Mouse (Mus musculus): ENCODE results near the gene Ltbp3.

Gene Ltbp3

DNA sequence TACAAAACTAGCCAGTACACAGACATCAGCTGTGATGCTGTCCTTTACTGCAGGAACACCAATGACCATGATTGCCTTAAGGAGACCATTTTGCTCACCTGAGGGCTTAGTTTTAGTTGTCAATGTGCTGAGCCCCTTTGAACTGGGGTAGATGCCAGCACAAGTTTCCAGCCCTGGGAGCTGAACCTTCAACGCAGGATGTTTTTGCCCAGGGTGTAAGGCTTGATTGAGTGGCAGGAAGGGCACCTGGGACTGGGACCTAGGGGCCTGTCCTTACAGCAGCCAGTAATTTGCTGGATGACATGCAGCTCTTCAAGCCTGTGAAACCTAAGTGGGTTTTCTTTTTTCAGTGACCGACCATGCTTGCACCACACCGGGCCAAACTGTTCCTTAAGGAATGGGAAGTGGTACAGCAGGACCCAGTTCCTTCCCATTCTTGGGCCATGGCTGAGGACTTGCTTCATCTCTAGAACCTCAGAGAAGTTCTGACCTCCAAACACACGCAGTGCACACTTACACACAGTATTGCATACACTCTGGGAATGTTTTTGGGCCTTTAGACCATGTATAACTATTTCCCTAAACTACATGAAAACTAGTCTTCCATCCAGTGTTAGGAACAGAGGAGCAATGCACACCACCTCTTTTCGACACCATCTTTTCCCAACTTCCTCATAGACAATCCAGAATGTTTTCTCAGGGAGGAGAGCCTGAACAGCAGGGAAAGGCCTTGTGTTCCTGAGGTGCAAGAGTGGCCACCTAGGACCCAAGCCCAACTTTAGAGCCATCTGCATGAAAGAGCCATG is 54.3 kb downstream of the Ltbp3 start:
- no peak for DNase-seq

DNA sequence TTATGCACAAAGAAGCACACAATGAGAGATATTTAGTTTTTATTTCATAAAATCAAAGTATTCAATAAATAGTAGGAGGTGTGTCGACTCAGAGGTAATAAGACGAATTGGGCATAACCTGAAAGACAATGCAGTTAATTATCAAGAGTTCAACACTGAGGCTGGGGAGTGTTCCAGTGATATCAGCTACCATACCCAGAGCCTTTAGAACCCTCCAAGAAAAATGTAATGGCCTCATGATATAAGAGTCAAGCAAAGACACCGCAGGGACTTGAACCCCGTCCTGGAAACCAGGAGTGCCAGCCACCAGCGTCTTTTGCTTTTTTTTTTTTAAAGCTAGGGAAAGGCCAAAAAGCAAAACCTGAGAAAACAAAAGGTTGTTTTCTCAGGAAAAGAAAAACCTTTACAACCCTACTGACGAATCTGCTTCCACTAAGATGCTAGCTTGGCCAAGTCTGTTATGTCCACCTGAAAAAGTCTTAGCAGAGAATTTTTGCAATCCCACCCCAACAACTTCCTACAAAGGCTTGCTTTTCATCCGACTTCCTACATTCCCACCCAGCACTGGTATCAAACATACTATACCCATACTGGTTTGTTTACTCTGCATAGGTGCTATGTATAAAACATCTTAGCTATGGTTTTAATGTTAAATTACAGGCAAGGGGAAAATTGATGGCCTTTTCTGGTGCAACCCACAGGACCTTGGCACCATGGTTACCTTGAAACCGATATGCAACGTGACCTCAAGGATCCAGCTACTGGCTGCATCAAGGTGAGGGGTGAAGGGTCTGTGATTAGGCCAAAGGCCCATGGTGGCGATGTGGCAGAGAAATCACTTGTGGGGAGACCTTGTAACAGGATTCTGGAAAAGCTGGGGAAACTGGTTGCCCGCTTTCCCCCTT is 55.2 kb downstream of the Ltbp3 start:
- no peak for DNase-seq

DNA sequence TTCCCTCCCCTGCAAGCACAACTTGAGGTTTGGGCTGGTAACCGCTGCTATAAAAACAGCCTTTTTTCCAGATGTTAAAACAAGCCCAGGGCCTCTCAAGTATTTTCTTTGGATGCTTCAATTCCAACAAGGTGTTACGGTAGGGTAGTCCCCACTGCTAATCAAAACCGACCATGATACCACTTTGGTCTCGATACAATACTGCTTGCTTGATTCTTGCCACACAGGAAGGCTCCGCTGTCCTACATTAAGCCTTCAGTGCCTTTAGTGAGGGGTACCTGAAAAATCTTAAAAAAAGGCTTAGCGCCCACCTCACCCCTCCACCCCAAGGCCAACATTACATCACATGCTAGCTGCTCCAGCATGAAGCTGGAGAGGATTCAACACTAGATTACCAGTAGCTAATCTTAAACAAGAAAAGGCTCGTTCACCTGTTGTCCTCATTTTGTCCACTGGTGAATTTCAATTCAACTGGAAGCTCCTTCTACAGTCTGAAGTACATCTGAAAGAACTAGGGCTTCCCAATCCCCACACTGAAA is 55.9 kb downstream of the Ltbp3 start:
- DNase-seq = no peak

DNA sequence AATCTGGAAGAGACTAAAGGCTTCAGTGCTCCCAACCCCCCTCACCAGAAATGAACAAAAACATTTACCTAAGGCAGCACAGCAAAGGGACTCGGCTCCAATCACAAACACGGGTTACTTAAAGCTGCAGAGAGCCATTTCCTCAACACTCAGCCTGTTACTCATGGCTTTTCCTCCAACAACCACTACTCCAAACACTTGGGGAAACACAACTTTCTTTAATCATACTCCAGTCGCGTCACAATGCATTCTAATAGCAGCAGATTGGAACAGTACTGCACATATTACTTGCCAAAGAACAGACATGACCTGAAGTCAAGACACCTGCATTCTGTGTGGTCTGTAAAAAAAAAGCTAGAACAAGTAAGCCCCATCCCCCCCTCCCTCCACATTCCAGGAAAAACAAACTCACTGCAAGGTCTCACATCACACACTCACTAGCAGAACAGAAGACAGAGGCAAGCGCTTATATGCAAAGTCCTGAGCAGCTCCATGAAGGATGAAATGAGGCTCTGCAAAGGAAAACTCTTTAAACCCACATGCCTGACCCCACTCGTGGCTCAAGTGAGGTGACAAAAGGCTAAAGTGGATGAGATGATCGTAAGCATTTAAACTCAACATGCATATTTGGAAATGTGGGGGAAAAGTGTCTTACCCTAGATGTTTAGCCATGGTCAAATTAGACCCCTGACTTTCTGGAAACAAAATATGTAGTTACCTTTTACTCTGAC is 56.8 kb downstream of the Ltbp3 start:
- no peak for DNase-seq

DNA sequence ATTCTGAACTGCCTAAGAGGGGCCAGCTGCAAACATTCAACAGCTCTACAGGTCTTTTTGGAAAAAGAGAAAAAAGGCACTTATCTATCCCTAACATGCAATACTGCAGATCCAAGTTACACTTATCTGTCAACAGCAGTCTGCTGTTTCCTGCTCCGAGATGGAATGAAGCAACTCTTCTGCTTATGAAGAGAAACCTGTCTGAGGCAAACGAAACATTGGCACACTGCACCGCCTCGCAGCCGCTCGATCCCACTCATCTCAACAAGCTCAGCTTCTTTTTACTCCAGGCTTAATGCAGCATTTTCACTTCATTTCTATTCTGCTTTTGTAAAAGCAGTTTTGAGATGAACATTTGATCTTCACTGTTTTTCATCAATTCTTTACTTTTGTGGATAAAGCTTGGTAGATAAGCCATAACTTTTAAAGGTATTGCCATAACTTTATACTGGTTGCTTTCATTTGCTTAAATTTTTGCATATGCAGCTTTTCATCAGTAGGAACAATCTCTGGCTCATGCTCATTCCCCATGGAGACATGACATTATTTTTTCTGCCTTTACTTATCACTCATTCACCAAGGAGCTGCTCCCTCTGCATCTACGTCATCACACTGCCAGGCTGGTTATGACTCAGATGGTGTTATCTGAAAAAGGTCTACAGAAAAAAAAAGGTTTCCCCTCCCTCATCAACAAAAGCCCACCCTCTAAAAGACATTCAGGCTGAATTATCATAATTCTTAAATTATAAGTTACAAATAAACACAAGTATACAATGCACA is 58.2 kb downstream of the Ltbp3 start:
- no peak for DNase-seq

DNA sequence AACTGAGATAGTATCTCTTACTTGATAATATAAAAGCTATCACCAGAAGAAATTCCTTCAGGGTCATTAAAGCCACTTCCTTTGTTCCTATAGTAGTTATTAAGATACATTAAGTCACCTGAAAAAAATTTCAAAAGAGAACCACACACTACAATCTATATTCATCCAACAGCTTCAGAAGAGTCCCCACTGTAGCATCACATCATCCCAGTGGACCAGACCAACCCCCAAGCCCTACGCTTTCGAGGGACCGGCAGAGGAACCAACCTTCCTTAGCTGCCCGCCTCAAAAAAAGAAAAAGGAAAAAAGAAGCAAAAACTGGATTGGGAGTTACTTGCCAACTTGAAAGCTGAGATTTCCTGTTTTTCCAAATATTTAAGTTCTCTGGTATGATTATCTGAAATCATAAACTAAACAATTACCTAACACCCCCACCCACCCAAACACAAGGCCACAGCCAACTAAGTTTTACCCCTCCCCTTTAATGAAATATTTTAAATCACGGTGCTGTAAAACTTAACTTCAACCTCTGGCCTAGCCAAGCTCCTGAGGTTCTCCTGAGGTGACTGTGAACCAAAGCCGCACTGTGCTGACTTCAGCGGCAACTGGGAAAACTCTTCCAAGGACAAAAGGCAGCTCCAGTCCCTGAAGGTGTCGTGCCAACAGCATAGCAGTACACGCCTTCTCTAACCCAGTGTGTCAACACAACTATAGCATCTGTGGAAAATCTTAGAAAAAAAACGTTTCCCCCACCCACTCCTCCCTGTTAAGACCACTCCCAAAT is 59.1 kb downstream of the Ltbp3 start:
- no peak for DNase-seq

DNA sequence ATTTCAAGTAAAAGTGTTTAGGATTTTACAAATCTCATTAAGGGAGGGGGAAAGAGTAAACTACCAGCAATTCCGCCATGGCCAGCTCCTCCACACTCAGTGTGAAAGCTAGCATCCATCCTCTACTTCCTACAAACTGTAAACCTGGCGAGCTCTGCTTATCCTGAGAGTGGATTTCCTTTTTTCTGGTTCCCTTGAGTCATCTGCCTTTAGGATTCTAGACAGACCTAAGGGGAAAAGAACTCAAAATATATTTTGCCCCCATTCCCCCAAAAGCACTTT is 59.6 kb downstream of the Ltbp3 start:
- DNase-seq = no peak

DNA sequence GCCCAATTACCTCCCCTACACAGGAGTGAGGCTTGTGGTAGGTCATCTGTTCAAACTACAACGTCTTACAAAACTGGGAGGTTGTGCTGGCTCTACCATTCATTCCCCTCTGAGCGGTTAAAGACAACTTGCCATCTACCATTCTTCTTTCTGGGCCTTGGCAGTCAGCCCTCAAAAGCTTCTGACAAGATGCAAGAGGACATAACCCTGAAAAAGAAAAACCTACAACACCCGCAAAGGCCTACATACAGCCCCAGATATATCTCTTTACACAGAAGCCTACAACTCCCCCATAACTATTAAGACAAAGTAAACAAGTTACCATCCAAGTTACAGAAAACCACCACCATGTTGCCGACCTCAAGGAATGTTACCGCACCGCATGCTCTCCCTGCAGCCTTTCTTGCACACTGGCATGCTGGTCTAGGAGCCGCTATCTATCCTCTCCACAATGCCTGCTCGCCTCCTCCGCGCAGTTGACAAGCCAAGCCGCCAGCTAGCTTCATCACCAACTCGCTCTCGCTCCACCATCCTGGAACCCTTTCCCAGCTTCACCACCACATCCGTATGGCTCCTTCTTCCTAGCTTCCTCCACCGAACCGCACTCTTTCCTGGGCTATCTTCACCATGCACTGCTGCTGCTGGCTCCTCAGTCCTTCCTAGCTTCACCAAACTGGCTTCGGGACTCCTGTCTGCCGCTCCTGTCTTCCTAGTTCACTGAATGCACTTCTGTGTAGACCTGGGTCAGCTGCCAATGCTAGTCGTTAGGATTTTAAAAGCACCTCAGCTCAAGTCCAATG is 60.1 kb downstream of the Ltbp3 start:
- no peak for DNase-seq

DNA sequence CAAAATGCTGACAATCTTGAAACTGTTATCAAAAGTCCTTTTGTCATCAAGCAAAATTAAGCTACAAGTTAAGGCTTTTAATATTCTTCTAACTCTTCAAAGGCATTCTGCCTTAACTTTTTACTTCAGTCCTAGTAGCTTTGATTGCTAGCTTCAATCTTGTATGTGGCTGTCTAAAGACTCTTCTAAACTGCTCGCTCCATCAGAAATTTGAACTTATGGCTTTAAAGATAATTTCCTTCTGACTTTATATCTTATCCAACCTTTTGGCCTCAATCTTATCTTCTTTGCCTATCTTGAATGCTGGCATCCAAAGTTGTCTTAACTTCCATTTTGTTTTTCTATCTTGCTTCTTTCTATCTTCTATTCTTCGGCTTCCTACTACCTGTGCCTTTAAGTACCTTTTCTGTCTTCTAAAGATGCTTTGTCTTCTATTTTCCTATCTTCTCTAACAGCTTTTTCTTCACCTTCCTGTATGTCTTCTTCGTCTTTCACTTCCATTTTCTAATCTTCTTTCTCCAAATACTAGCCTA is 60.8 kb downstream of the Ltbp3 start:
- no peak for DNase-seq

DNA sequence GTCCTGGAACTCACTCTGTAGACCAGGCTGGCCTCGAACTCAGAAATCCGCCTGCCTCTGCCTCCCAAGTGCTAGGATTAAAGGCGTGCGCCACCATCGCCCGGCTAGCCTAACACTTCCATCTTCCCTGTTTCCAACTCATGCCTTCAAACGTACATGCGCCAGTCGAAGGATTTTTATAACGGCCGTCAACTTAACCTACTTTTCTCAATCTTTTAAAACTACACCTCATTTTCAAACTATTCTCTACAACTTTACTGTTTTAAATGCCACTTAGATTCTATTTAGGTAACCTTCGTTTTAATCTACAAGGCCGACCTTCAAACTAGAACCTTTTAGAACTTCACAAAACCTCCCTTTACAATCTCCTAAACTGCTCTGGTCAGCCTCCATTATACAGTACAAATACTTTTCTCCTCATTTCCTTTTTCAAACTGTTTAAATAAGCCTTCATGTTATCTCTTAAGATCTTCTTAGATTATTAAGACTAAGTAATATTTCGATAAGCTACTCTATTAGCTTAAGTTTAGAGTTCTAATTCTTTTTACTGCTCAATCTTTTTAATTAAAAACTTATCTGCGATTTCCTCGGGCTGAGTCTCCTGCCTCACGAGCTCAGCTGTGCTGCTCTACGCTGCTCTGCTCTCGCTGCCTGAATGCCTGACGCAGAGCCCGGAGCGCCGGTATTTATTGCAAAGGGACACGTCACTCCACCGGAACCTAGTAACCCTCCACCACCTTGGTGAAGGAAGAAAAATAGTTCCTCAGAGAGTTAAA is 61.5 kb downstream of the Ltbp3 start:
- peak; percentile 92 for DNase-seq

DNA sequence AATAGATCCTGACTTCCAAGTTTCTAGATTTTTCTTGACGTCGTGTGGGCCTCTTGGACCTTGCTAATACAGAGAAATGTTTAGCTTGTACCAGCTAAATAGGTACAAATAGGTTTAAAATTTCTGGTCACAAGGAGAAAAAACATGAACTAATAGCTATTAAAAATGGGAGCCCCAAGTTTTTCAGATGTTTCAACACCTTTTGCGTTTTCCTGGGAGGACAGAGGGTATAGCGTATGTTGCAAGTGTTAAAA is 62.0 kb downstream of the Ltbp3 start:
- DNase-seq = no peak

DNA sequence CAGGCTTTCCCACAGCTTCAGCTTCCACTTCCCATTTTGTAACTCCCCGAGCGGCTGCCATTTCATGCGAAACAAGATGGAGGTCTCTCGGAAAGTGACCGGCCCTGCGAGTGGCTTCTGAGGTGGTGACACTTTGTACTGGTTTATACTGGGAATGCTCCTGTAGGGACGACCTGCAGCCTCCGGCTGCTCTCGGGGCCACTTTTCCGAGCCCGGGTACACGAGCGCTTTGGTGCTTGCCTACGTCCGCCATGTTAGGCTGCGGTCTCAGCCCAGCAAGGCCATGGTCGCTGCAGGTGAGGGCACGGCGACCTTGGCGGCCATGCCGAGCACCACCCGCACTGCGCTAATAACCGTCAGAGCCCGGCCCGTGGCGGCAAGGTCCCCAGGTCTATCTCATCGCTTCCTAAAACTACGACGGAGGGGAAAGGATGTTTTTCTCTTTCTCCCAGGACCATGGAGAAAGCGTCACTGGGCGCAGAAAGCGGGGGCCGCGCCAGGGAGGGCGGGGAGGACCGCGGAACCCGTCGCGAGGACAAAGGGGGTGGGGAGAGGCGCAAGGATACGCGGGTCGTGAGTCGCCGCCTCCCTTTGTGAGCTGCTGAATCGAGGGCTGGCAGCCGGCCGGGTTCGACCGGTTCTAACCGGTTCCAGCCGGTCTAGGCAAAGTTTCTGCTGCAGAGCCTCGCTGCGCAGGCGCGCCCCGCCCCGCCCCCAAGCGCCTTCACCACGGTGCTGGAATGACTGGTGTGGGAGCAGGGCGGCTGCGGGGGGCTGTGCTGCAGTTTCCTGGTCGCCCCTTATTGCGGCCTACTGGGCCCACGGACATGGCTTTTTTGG is 62.6 kb downstream of the Ltbp3 start:
- DNase-seq = peak; percentile 99

DNA sequence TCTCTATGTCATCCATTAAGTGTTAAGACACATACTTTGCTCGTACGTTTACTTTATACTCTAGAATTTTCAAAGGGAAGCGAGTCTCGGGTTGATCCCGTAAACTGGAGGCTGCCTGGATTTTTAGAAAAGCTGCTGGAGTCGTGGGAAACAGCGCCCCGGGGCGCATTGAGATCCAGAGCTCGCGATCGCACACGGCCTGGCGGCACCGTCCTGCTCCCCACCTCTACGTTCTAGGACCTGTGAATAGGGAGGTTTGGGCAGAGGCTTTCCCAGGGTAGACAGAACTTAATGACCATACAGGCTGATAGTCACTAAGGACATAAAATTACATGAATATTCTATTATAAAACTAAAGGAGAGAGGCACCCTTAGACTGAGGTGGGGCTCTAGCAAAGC is 63.2 kb downstream of the Ltbp3 start:
- no peak for DNase-seq

DNA sequence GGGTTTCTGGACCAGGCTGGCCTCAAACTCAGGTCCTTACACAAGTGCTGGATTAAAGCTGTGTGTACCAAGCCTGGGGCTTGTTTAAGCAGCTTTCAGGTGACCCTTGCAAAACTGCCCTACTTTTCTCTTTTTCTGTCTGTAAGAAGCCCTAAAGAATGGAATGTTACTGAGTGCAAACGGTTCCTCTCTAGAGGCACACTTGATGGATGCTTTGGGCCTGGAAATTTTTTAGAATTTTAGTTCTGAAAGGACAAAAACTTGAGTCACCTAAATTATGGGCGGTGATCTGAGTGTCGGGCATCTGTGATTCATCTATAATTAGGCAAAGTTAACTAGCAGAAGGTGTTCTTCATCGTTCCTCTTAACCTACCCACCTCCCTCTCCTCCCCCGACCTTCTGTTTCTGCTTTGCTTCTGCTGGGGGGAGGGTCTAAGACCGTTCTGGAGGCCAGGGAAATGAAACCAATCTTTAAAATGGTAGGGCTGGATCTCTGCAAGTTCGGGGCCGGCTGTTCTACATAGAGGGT is 63.7 kb downstream of the Ltbp3 start:
- DNase-seq = peak; percentile 73

DNA sequence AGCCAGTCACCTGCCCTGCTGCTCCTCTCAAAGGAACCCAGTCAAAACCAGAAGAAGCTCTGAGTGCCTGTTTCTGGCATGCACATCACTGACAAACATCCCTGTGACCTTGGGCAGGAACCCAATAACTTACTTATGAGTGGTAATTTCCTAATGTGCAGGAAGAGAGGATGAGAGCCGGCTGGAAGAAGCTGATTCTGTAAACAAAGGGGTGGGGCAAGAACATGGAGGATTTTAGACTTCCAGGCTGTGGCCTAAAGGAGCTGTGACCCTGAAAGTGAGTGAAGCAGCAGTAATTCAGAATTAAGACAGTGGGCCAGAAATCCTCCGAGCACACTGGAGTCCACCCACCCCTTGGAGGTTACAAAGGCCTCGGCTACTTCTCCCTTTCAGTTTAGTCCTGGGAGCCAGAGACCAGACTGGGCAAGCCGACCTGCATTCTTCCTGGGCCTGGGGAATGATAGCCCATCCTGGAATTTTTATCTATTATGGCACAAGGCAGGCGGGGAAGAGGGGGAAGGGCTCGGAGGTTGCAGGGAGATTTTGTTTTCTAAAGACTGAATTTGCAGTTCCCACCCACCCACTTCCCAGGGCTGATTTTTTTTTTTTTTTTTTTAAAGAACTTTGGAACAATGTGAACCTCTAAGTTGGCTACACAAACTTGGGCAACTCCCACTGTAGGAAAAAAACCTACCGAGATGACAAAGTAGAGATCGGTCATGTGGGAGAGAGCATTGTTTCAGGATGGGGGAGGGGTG is 65.5 kb downstream of the Ltbp3 start:
- DNase-seq = no peak

DNA sequence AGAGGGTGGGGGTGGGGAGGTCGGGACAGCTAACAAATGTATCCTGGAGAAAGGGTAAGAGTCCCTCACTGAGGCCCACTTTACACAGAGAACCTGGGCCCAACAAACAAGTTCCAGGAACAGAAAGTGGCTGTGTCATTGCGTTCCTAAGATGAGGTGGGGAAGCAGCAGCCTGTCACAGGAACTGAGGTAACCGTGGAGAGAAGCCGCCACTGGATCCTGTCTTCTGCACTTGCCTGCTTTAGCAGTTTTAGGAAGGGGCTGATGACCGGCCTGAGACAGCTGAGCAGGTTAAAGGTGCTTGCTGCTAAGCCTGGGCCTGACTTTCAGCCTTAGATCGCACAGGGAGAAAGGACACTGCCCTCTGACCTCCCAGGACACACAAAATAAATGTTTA is 66.1 kb downstream of the Ltbp3 start:
- no peak for DNase-seq

DNA sequence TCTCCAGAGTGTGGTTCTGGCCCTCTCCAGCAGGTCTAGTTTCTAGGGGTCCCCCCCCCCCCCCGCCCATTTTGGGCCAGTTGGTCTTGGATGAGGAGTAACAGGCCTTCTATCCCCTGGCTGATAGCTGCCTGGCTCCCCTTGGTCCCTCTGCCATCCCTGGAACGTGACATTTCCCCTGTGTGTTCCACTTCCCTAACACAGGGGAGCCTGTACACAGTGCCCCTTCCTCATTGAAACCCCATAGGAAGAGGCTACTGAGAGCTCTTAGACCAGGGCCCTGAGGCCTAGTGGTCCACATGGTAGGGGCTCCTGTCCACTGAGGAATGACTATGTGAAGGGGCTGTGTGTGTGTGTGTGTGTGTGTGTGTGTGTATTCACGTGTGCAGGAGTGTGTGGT is 67.0 kb downstream of the Ltbp3 start:
- DNase-seq = no peak
